Mouse (Mus musculus) cerebellum, adult (tissue): ENCODE measurements around the gene Ttc30a1.
A peak's percentile ranks its signal among the peaks of the same experiment; 100 is the strongest.
"Not testable (repeated sequence)": the region's sequence is repeated elsewhere in the genome, so short reads cannot be mapped to it uniquely, and the experiment has no call there.

Experiments used
- ATAC-seq: cut with Nextera tagmentation; 2 replicates; pipeline ENCODE4 v1.9.2; 2017; ENCODE audit warnings: mild to moderate bottlenecking, moderate library complexity, mixed read lengths; ENCODE audit not compliant: insufficient number of reproducible peaks, low FRiP score, low TSS enrichment

Gene Ttc30a1

GRCm38 (mm10) chr2:75985124-75985523 is 3.4 kb upstream of the Ttc30a1 start:
- peak; percentile 78 for ATAC-seq

GRCm38 (mm10) chr2:75983847-75984246 is 2.1 kb upstream of the Ttc30a1 start:
- no peak for ATAC-seq

GRCm38 (mm10) chr2:75983091-75983490 is 1.3 kb upstream of the Ttc30a1 start:
- no peak for ATAC-seq

GRCm38 (mm10) chr2:75982626-75983025 is 859 bp upstream of the Ttc30a1 start:
- ATAC-seq = no peak

- not testable (repeated sequence) for ATAC-seq
Measured at GRCm38 (mm10) chr2:75980933-75981439, 781 bp downstream of the Ttc30a1 start.

- ATAC-seq = 0 out of 2 replicates have a peak, but pooled peaks have one; percentile 27
Measured at GRCm38 (mm10) chr2:75977752-75978368, 3.9 kb downstream of the Ttc30a1 start, which contains the start of gene Ttc30a2. Gene Ttc30a2, minus strand, starts transcription at chr2:75978170.

- not testable (repeated sequence) for ATAC-seq
Measured at GRCm38 (mm10) chr2:75976070-75976469, 5.7 kb downstream of the Ttc30a1 start.

- ATAC-seq = no peak
Measured at GRCm38 (mm10) chr2:75974131-75974530, 7.6 kb downstream of the Ttc30a1 start.

GRCm38 (mm10) chr2:75964972-75965371 is 16.8 kb downstream of the Ttc30a1 start:
- ATAC-seq = peak; percentile 86

- ATAC-seq = peak; percentile 41
Measured at GRCm38 (mm10) chr2:75964512-75964911, 17.3 kb downstream of the Ttc30a1 start.

- ATAC-seq = no peak
Measured at GRCm38 (mm10) chr2:75964051-75964450, 17.7 kb downstream of the Ttc30a1 start.

- ATAC-seq = no peak
Measured at GRCm38 (mm10) chr2:75963211-75963840, 18.4 kb downstream of the Ttc30a1 start.

GRCm38 (mm10) chr2:75960366-75961330 is 21.1 kb downstream of the Ttc30a1 start:
- no peak for ATAC-seq

- ATAC-seq = no peak
Measured at GRCm38 (mm10) chr2:75959850-75960365, 21.9 kb downstream of the Ttc30a1 start.

GRCm38 (mm10) chr2:75959183-75959849 is 22.5 kb downstream of the Ttc30a1 start:
- ATAC-seq = no peak

GRCm38 (mm10) chr2:75955709-75956108 is 26.1 kb downstream of the Ttc30a1 start:
- ATAC-seq = no peak

- ATAC-seq = no peak
Measured at GRCm38 (mm10) chr2:75953320-75953719, 28.4 kb downstream of the Ttc30a1 start.

- no peak for ATAC-seq
Measured at GRCm38 (mm10) chr2:75950685-75951084, 31.1 kb downstream of the Ttc30a1 start.

GRCm38 (mm10) chr2:75938117-75939063 is 43.4 kb downstream of the Ttc30a1 start, which contains the start of gene Ttc30b:
Gene Ttc30b, minus strand, starts transcription at chr2:75938585.
- ATAC-seq = peak; percentile 89
